Mouse (Mus musculus): Measurements from ENCODE around the gene Chic1.

GRCm38 (mm10) chrX:103438023-103438422 lies 81.7 kb downstream of the Chic1 start:
- TF ChIP-seq CTCF (IDR thresholded peaks at IDR 0.05; ENCODE audit: extremely low read depth, insufficient read depth, low read length) (no peak), POLR2A (IDR thresholded peaks at IDR 0.05; ENCODE audit: extremely low read depth, insufficient read depth, low read length) (no peak)

Data from cortical plate, adult 2 months (tissue).